Mouse (Mus musculus) left cerebral cortex, postnatal 4 days (tissue): ENCODE measurements around the gene Ankmy1. TPM values are rescaled to one million over a fixed set of nuclear protein-coding genes. Genes with fewer than 3 reads are reported as not detected.

Source experiments
- DNase-seq: peaks from one replicate; pipeline ENCODE4 v3.0.0-alpha.2; 2022
- intact Hi-C: fragments of 180-260 bp; cut with DNase I; formaldehyde crosslinking; loops from one replicate; pipeline ENCODE4 v1.15.1; 2025
- total RNA-seq, 2 experiments: library from RNA; stranded (reverse); gene quantifications; 2 replicates each; pipeline ENCODE4 v1.2.3; 2021

Gene Ankmy1
- total RNA-seq = under 1 TPM; 0.14 to 0.30 TPM

DNA sequence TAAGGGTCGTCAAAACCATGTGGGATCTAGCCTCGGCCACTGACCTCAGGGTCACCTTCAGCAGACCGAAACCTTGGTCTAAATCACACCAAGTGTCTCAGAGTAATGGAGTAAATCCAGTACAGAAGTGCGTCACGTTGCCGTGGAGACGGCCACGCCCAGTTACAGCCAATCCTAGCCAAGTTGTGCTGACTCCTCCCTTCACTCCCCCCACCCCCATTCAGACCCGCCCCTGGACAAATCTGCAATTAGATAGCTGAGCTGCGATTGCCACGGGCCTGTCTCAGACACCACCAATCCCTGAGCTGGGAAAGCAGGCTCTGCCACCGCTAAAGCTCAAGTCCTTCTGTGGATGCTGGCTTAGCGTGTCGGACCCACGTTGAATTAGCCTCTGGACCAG is at the start of gene Ankmy1:
Ankmy1 (minus strand) TSS at position 121 of the 400 bp plus-strand sequence.
- peak; percentile 52 for DNase-seq
- intact Hi-C loops = no loop called here

GRCm38 (mm10) chr1:92950607-92951006 is 47.9 kb upstream of the Ankmy1 start, which contains the start of gene Gpr35:
Gene Gpr35, plus strand, starts transcription at chr1:92950865.
- intact Hi-C loops = no loop called here
- no peak for DNase-seq

GRCm38 (mm10) chr1:92949426-92949825 is 46.7 kb upstream of the Ankmy1 start:
- intact Hi-C loops = no loop called here
- peak; percentile 29 for DNase-seq

DNA sequence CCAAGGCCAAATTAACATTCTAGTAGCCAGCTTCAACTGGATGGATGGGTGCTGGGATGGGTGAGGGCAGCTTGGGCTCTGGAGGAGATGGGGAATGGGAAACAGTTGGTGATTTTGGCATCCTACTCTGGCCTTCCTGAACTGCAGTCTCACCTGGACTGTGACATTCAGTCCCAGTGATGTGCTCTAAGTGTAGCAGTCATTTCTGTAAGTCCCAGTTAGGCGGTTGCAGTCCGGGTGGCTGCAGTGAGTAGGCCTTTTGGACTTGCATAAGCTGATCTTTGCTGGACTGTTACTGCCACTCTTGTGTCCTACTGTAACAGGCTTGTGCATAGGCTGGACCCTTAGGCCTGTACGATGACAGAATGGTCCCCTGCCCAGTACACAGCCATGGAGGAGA is 45.3 kb upstream of the Ankmy1 start:
- DNase-seq = no peak
- intact Hi-C loops = no loop called here

- intact Hi-C loops = no loop called here
These were observed 40.7 kb upstream of the Ankmy1 start for GRCm38 (mm10) chr1:92943219-92943989.

GRCm38 (mm10) chr1:92939746-92940145 is 37.0 kb upstream of the Ankmy1 start:
- no peak for DNase-seq
- intact Hi-C loops = no loop called here

More at GRCm38 (mm10) chr1:92943219-92943989, 40.7 kb upstream of the Ankmy1 start:
- no peak for DNase-seq

GRCm38 (mm10) chr1:92937797-92938196 is 35.1 kb upstream of the Ankmy1 start:
- DNase-seq = no peak
- intact Hi-C loops = no loop called here

DNA sequence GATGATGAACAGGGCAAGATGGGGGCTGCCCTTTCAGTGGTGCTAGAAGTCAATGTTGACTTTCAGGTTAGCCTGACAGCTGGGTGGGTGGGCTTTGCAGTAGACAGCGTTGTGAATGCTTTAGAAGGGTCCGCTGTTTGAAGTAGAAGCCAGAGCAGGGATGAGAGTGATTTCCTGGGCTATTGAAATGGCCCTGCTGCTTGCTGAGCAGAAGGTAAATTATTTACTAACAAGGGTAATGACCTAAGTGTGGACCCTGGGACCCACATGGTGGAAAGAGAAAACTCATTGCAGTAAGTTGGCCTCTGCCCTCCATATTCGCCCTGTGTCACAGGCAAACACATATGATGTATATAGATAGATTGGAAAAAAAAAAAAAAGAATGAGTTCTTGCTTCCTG is 33.8 kb upstream of the Ankmy1 start:
- intact Hi-C loops = no loop called here
- DNase-seq = no peak

GRCm38 (mm10) chr1:92935977-92936376 is 33.3 kb upstream of the Ankmy1 start:
- no peak for DNase-seq
- intact Hi-C loops = no loop called here

GRCm38 (mm10) chr1:92935054-92935962 is 32.6 kb upstream of the Ankmy1 start:
- DNase-seq = peak; percentile 83
- intact Hi-C loops = no loop called here

GRCm38 (mm10) chr1:92934182-92934827 is 31.6 kb upstream of the Ankmy1 start, which contains the start of gene Capn10:
Gene Capn10, plus strand, starts transcription at chr1:92934376.
- peak; percentile 94 for DNase-seq
- intact Hi-C loops = no loop called here

DNA sequence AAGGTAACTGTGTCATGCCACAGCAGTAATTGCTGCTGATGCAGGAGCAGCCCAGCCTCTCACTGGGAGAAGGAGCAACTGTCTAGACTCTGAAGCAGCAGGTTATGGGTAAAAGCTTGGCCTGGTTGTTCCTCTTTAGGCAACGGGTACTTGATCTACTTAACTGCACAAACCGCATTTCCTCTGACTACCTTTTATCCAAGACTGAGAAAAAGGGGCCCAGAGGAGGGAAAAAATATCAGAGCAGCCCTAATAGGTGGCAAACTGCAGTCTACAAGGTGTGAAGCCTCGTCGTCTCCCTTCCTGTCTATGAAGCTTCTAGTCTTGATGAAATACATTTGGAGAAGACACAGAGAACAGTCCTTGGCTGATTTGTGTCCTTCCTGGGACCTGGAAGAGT is 30.9 kb upstream of the Ankmy1 start:
- DNase-seq = no peak
- intact Hi-C loops = no loop called here

- no peak for DNase-seq
- intact Hi-C loops = no loop called here
These were observed 27.5 kb upstream of the Ankmy1 start for GRCm38 (mm10) chr1:92930171-92930706.

DNA sequence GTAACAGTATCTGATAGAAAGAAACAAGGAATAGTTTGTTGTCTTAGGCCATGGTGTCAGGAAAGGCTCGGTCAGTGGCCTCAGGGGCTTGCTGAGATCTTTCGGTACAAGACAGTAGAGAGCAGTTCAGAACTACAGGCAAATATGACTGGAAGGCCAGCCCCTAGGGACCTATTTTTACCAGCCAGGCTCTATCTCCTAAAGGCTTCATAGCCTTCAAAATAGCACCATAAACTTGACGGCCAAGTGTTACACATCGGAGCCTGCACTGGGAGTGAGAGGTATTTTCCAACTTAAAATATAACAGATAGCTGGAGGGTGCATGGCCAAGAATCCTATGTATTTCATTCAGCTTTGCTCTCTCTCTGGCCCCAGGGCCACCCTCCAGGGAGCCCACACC is 18.8 kb upstream of the Ankmy1 start:
- no peak for DNase-seq

GRCm38 (mm10) chr1:92920474-92921200 is 17.9 kb upstream of the Ankmy1 start:
- DNase-seq = no peak
- intact Hi-C loops = no loop called here

More for the DNA sequence above, 18.8 kb upstream of the Ankmy1 start:
- intact Hi-C loops = no loop called here

- peak; percentile 46 for DNase-seq
- intact Hi-C loops = no loop called here
These were observed 17.1 kb upstream of the Ankmy1 start for GRCm38 (mm10) chr1:92919775-92920174.

- intact Hi-C loops = no loop called here
- no peak for DNase-seq
These were observed 16.4 kb upstream of the Ankmy1 start for GRCm38 (mm10) chr1:92919151-92919550.

GRCm38 (mm10) chr1:92916725-92917124 is 14.0 kb upstream of the Ankmy1 start:
- intact Hi-C loops = no loop called here
- no peak for DNase-seq

DNA sequence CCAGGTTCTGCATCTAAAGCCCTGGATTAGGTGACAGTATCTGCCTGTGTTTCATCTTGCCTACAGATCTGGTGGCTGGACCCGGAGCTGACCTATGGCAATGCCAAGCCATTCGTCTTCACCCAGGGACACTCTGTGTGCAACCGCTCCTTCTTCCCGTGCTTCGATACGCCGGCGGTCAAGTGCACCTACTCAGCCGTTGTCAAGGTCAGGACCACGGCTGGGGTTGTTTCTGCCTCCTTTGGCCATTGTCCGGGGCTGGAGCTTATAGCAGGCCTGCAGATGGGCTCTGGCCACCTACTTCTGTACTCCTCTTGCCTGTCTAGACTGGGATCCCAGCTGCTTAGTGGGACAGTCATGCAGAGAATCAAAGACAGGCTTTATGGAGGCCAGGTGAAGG is 12.3 kb upstream of the Ankmy1 start:
- intact Hi-C loops = no loop called here
- DNase-seq = no peak

DNA sequence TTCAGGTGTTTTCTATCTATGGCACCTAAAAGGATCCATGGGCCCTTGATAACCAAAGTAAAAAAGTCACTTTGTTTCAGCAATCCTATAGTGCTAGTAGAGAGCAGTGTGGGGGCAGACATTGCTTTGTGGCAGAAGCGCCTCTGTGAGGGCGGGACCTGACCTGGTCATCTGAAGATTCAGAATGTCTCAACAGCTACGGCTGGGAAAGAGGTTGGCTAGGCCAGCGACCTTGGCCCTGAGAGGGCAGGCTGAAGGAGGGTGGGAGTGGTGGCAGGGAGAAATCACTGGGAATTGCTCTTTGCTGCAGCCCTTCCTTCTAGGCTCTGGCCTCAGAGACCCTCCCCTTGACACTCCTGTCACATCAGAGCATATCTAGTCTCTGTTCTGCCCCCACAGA is 11.5 kb upstream of the Ankmy1 start:
- DNase-seq = no peak
- intact Hi-C loops = no loop called here
